ENCODE assay signal across 8 mouse cellular contexts in genomic region chr3:88042661-88043421, GRCm38 (mm10). TPM values are rescaled to one million over a fixed set of nuclear protein-coding genes. Genes with fewer than 3 reads are reported as not detected.
DNase-seq lines count a peak whose midpoint lies in the region; ATAC-seq lines count a peak whose summit lies in the region.

Gene Gpatch4 (plus strand): TSS chr3:88043108.

- H3K4me3 ChIP-seq in embryonic facial prominence, embryonic 11.5 days (ENCODE audit: low read depth, low read length) = peak within 1 kb of the TSS; percentile 78
- H3K4me3 ChIP-seq in limb, embryonic 10.5 days = peak within 1 kb of the TSS; percentile 86
- H3K4me3 ChIP-seq in midbrain, embryonic 13.5 days (replicated peaks) = peak within 1 kb of the TSS; percentile 76

- peak; percentile 72 to 79 for DNase-seq in urinary bladder, adult 18-20 months (ENCODE audit: low spot score in 2 of 2)
- no peak for DNase-seq in urinary bladder, postnatal 10 days (ENCODE audit: low spot score)
- DNase-seq in embryonic facial prominence, embryonic 11.5 days (ENCODE audit: low spot score) = peak; percentile 99
- DNase-seq in kidney, adult 11 months = peak; percentile 90
- DNase-seq in limb, embryonic 10.5 days (ENCODE audit: low spot score) = peak; percentile 84
- peak; percentile 69 for DNase-seq in spleen, adult 12 weeks (ENCODE audit: low spot score)

- no peaks in the 10 kb centered on the region for H3K9me3 ChIP-seq in embryonic facial prominence, embryonic 11.5 days (replicated peaks; ENCODE audit: control insufficient read depth, low read length)
- no peaks in the 10 kb centered on the region for H3K9me3 ChIP-seq in limb, embryonic 10.5 days (replicated peaks)
- no peaks in the 10 kb centered on the region for H3K9me3 ChIP-seq in midbrain, embryonic 13.5 days

- no peaks in the 10 kb centered on the region for H3K27me3 ChIP-seq in embryonic facial prominence, embryonic 11.5 days (ENCODE audit: control insufficient read depth, insufficient read depth, low read length)
- peaks cover 30% of the 10 kb centered on the region for H3K27me3 ChIP-seq in limb, embryonic 10.5 days (ENCODE audit: low read depth, poor library complexity, severe bottlenecking)
- H3K27me3 ChIP-seq in midbrain, embryonic 13.5 days = peaks cover 20% of the 10 kb centered on the region

- WGBS in embryonic facial prominence, embryonic 11.5 days = 8% methylated on average over 36 of the region's 36 CpGs
- 10% methylated on average over 36 of the region's 36 CpGs for WGBS in limb, embryonic 10.5 days
- 10% methylated on average over 36 of the region's 36 CpGs for WGBS in midbrain, embryonic 13.5 days

- peak; percentile 72 for ATAC-seq in embryonic facial prominence, embryonic 11.5 days (replicated peaks; ENCODE audit: insufficient number of reproducible peaks, low FRiP score, low TSS enrichment, low read depth)
- peak; percentile 99 for ATAC-seq in granulocyte monocyte progenitor cell, adult 5-6 weeks (replicated peaks; ENCODE audit: poor library complexity, severe bottlenecking)
- ATAC-seq in midbrain, embryonic 13.5 days = peak; percentile 97

- no peak within 1 kb of the TSS for H3K27ac ChIP-seq in embryonic facial prominence, embryonic 11.5 days (replicated peaks; ENCODE audit: low read depth, low read length)
- peak within 1 kb of the TSS; percentile 79 for H3K27ac ChIP-seq in limb, embryonic 10.5 days
- peak within 1 kb of the TSS; percentile 47; the same call in 1 of the 2 replicates for H3K27ac ChIP-seq in midbrain, embryonic 13.5 days

- H3K4me1 ChIP-seq in embryonic facial prominence, embryonic 11.5 days (ENCODE audit: control insufficient read depth, insufficient read depth, low read length) = no peaks in the 10 kb centered on the region; the same call in 1 of the 2 replicates
- peaks cover 13% of the 10 kb centered on the region for H3K4me1 ChIP-seq in limb, embryonic 10.5 days
- peaks cover 11% of the 10 kb centered on the region for H3K4me1 ChIP-seq in midbrain, embryonic 13.5 days (replicated peaks)

- H3K4me2 ChIP-seq in embryonic facial prominence, embryonic 11.5 days (ENCODE audit: low read depth, low read length) = peak within 1 kb of the TSS; percentile 46
- H3K4me2 ChIP-seq in midbrain, embryonic 13.5 days (replicated peaks) = peak within 1 kb of the TSS; percentile 83

- H3K36me3 ChIP-seq in embryonic facial prominence, embryonic 11.5 days (replicated peaks; ENCODE audit: control insufficient read depth, insufficient read depth, low read depth, low read length) = no peaks in the 10 kb centered on the region
- H3K36me3 ChIP-seq in limb, embryonic 10.5 days = peaks cover 16% of the 10 kb centered on the region
- H3K36me3 ChIP-seq in midbrain, embryonic 13.5 days = 0 out of 2 replicates have a peak, but pooled peaks cover 3% of the 10 kb centered on the region

- H3K9ac ChIP-seq in embryonic facial prominence, embryonic 11.5 days (replicated peaks; ENCODE audit: low read length) = peak within 1 kb of the TSS; percentile 63
- H3K9ac ChIP-seq in midbrain, embryonic 13.5 days (replicated peaks) = peak within 1 kb of the TSS; percentile 62

RNA-seq across cellular contexts. Expression of gene Gpatch4, which starts in this region (rescaled TPM):
- polyA plus RNA-seq in embryonic facial prominence, embryonic 11.5 days (2014; fragmentation: Nextera tagmentation; extraction: Ambion mirVana) = 34.7 and 37.8 TPM in 2 replicates
- total RNA-seq in granulocyte monocyte progenitor cell, adult 5-6 weeks (2014; fragmentation: Nextera tagmentation) = 45.8 and 50.5 TPM in 2 replicates
- 39.6 and 40.8 TPM in 2 replicates for total RNA-seq in granulocyte monocyte progenitor cell, adult 5-6 weeks (2017)
- 42.4 and 53.4 TPM in 2 replicates for polyA plus RNA-seq in limb, embryonic 10.5 days (2016; fragmentation: Nextera tagmentation; extraction: Ambion mirVana)
- 28.1 and 28.3 TPM in 2 replicates for polyA plus RNA-seq in midbrain, embryonic 13.5 days (2015; fragmentation: Nextera tagmentation; extraction: Ambion mirVana)
